Mouse (Mus musculus): ENCODE measurements around the gene Ptpn3.

The Ptpn3 gene

DNA sequence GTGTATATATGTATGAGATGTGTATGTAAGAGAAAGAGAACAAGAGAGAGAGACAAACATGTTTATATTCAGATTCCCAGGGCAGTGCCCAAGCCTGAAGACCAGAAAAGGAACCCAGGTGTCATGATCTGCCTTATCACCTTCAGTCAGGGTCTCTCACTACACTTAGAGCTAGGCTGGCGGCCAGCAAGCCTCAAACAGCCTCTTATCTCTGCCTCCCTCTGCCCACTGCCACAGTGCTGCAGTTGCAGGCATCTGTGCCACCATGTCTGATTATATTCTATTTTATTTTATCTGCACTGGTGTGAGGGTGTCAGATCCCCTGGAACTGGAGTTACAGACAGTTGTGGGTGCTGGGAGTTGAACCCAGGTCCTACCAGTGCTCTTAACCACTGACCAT, 133.4 kb downstream of the Ptpn3 start:
- no peak for DNase-seq (ENCODE audit: low spot score)

DNA sequence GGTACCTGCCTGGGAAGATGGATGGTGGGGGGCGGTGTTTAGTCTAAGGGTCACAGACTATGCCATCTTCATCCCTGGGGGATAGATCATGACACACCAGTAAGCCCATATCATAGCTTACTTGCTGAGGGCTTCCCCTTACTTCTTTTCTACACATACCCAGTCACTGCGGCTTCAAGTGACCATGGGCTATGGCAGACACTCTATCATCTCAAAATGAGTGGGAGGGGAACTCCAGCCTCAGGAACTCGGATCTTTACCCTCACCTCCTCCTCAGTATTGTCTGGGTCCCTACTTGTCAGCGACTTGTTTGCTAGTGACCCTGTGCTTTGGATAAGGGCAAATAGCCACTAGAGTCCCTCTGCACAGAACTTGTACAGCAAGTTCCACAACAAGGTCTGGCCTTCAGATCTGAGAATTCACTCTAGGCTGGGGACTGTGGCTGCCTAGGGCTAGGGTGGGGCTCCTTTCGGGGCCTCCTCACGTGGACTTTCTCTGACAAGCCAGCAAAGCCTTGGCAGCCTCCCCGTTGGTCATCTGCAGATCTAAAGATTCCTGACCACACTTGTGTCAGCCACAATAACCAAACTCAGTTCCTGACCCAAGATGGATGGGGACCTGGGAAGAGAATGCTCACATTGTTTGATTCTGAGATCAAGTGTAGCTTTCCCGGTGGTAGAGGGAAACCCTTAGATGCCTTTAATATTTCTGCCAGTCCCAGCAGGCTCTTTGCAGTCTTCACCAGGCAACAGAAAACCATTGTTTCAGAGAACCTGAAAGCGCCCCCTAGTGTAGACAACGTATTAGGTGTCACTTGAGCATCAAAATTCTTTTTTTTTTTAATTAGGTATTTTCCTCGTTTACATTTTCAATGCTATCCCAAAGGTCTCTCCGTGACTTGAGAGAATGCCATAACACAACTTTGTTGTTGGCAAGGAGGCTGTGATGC, 134.4 kb downstream of the Ptpn3 start:
- peak; percentile 58 for DNase-seq (ENCODE audit: low spot score)

DNA sequence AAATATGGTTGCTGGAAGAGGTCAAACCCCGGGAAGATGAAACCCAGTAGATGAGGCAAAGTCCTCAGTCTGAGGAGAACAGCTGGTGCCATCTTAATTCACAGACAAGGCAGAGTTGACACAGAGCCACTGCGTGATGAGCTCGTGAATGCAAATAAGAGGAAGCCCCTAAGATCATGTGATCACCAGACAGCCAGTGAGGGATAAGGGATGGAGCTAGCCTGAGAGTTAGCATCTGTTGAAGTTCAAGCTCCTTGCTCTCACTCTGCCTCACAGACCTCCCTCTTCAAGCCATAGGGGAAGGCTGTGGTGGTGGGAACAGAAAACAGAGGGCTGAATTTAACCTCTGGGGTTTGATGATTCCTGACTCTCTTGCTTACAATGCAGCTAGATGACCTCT, 136.0 kb downstream of the Ptpn3 start:
- DNase-seq (ENCODE audit: low spot score): no peak

DNA sequence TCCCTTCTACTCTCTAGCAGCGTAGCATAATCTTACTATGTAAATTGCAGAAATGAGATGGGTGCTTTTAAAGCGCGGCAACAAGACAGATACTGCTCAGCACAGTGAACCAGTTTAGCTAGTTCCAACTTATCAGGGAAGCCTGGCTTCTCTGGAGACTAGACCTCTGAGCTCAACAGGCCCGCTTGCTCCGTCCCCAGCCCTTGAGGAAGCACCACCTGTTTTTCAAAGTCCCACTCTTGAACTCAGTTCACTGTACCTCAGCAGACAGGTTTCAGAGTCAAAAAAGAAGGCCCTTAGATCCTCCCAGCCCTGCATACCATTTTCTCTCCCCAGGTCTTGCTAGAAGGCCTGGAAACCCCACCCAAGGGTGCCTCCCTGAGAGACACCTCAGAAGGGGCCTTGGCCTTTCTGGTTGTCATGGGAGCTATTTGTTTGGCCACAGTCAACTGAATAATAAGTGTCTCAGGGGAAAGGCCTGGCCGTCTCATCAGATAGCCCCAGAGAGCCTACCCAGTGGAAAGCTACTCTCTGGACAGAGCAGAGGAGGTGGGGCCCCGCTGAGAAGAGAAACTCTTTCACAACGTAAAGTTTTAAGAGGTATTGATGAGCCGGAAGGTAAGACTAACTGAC, 136.9 kb downstream of the Ptpn3 start:
- no peak for DNase-seq (ENCODE audit: low spot score)

DNA sequence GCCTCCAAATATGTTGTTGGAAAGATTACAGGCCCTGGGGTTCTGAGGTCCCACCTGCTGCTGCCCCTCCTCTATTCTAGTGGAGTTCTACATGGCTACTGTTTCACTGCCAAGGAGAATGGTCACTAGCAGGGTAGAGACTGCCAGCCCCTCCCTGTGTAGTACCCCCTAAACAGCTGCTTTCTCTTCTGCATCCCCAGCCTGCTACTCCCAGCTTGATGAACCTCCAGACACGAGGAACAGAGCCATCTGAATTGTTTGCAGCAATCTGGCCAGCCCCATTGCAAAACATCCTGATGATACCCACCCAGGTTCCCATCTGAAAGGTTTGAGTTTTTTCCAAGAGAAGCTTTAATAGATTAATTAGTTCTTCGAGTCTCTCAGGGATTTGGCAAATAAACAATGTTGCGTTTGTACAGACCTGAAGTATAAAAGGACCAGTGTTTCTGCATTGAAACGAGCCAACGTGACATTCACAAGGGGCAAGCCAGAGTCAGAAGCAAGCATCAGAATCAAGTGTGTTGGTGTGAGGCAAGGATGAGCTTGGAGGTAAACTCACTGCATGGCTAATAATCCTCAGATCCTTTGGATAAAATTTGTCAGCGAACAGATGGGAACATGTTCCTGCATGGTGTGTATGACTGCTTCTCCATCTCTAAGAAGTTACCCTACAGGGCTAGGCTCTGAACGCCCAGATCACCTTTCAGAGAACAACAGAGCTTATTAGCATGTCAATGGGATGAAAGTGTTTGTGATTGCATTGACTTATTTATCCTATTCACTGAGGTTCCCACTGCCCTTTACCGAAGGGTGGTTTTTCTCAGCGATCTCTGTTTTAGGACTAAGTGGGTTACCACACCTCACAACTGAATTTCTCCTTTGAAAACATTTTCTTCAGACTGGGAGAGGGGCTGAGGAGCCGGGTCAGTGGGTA, 138.6 kb downstream of the Ptpn3 start:
- DNase-seq (ENCODE audit: low spot score): no peak

DNA sequence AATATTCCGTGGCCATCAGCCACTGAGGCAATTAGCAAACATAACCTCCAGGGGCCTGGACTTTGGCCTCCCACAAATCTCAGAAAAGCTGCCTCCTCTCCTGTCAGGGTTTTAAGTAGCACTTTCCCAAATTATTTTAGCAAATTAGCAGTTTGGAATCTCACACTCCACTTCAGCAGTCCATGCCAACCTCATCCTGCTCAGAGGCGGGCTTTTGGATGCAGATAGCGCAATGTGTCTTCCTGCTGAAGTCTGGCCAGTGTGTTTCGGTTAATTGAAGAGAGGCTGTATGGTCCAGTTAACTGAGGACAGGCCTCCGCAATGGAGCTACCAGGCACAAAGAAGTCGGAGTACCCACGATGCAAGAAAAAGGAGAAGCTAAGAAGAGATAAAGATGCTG, 141.1 kb downstream of the Ptpn3 start:
- no peak for DNase-seq (ENCODE audit: low spot score)

DNA sequence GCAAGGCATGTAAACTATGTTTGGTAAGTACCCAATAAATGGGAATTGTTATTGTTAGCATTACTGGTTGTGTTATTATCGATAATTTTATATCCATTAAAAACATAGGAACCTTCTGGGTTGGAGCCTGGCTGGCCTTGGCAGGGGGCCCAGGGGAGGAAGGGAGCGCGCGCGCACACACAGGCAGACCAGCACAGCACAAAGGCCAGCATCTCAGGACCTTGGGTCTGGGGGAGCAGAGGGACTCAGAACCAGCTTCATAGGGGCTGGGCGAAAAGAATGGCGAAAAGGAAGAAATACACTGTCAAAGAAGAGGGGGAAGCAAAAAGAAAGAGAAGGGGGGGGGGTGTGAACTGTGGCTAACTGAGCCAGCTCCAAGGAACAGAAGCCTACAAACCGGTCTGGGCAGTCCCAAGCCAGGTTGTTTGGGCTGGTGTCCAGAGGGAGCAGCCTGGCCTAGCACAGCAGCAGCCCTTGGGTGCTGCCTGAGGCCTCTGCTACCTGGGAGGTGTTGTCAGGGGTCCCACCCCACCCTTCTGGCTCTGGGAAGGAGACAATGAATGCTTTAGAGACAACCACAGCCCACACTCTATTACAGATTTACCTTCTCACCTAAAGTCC, 145.0 kb downstream of the Ptpn3 start:
- no peak for DNase-seq (ENCODE audit: low spot score)

DNA sequence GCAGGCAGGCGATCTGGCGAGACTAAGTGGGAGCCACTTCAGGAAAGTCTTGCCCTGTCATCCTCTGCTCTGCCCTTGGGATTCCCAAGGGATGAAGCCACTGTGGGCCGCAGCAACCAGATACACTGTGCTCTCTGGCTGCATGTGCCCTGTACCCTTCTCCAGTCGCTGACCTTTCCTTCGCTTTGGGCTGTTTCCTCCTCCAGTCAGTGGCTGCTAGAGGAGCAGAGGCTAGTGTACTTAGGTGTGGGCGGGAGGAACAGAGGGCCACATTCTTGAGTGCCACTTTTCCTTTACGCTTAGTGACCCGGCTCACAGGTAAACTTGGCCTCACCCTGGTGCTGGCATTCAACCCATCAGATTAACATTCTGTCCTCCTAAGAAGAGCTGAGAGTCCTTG, 147.8 kb downstream of the Ptpn3 start:
- DNase-seq (ENCODE audit: low spot score): peak; percentile 42

DNA sequence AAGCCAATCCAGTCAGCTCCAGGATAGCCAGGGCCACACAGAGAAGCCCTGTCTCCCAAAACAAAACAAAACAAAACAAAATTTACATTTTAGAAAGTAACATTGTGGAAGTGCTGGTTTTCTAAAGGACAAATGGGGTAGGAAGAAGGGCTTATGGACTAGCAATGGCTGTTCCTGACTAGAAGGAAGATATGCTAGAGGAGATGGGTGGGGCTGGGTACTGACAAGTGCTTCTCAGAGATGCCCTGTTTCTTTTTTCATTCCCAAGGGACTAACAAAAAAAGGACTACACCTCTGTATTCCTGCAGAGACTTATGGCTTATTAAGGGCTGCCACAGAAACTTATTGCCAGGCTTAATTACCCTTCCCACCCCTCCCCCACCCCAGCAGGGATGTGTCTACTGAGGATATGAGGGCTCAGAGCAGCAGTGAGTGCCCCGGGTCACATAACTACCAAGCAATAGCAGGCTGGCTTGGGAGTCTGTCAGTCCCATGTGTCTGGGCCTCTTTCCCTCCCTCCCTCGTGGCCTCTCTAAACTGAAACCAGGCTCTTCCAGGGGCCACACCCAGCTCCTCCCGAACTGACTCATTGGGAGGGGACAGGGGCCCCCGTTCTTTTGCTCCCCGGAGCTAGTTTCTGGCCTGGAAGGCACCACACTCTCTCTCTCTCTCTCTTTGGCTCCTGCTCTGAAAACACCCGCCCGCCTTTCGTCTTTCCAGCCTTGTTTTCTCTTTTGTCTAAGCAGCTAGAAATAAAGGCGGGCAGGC, 148.4 kb downstream of the Ptpn3 start:
- peak; percentile 57 for DNase-seq (ENCODE audit: low spot score)

DNA sequence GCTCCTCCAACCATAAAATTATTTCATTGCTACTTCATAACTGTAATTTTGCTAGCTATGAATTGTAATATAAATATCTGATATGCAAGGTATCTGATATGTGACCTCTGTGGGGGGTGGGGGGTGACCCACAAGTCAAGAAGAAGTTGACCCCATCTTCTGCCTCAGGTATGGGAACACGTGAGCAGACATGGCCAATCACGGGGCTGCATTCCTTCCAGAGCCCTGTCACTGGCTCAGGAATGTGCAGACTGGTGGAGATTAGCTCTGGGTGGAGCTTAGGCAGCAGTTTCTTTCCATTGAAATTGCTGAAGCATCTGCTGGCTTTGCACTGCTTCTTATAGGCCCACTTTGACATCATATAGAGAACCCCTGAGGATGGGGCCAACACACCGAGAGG, 153.5 kb downstream of the Ptpn3 start:
- no peak for DNase-seq (ENCODE audit: low spot score)

DNA sequence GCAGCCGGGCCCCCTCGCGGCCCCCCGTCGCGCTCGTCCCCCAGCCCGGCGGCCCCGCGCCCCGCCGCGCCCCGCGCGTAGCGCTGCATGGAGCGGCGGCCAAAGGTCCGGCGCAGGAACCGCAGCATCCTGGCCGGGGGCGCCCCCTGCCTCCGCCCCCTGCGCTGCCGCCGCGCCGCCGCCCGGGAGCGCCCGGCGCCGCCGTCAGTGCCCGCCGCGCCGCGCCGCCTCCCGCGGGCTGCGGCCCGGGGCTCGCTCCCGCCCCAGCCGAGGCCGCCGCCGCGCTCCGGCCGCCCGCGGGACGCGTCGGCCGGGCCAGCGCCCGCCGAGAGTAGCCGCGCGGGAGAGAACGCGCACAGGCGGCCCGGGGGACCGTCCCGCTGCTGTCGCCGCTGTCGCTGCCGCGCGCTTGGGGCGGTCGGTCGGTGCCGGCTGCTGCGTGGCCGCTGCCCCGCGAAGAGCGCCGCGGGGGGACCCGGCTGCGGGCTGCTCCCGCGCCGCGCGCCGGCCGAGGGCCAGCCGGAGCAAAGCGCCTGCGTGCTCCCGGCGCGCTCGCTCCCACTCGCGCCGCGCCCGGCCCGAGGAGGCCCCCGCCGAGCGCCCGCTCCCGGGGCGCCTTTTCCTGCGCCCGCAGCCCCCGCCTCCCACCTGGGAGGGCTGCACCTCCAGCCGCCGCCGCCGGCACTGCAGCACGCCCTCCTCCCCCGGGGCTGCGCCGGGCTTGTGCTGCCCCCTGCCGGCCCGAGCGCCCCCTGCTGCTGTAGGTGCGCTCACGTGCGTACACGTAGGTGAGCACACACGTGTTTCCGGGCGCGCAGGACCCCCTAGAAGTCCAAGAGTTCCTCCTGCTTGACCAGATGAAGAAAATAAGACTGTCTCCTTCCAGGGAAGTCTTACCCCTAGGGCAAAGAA, 158.4 kb downstream of the Ptpn3 start, which contains the start of gene Epb41l4b:
TSS of gene Epb41l4b (minus strand) at position 412 of the 912 bp plus-strand sequence.
- DNase-seq (ENCODE audit: low spot score): peak; percentile 83

DNA sequence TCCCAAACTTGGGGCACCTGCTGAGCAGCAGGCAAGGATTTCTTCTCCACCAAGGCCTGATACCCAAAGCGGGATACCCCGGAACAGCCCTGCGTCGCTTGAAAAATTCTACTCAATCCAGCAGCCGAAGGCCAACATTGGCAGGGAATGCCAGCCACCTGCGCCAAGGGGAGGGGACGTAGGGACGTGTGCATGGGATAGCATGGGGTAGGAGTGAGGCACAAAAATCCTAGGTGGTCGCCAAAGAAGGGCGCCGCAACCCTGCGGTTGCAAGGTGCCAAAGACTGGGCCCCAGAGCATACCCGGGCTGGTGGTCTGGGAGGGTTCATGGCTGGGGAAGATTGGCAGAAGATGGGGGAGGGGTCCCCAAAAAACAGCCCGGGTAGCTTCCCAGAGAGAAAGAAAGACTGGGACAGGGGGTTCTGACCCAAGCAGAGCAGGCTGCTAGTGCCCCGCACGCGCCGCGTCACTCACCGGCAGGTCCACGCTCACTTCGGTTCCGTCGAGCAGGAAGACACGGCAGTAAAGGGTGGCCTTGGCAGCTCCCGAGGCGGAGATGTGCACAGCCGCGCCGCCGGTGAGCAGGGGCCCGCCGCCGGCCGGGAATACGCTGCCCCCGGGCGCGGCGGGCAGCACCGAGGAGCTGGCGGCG, 159.1 kb downstream of the Ptpn3 start:
- peak; percentile 44 for DNase-seq (ENCODE audit: low spot score)

DNA sequence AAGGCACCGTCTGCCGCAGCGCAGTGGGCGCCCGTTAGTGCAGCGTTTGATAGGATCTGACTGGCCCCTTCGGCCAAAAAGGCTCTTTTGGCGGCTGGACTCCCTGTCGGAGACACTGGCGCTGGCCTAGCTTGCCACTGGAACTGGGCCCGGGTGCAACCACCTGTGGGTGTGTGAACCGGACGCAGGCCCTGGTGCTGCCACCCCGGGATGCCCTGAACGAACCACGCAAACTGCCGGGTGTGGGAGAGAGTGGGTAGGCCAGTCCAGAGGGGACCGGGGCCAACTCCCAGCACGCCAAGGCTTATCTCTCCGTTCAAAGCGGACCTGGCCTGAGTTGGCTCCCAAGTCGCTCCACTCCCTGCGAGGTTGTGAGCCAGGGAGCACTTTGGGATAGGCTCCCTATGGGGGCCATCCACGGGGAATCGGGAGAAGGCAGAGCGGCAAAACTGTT, 159.7 kb downstream of the Ptpn3 start:
- no peak for DNase-seq (ENCODE audit: low spot score)

DNA sequence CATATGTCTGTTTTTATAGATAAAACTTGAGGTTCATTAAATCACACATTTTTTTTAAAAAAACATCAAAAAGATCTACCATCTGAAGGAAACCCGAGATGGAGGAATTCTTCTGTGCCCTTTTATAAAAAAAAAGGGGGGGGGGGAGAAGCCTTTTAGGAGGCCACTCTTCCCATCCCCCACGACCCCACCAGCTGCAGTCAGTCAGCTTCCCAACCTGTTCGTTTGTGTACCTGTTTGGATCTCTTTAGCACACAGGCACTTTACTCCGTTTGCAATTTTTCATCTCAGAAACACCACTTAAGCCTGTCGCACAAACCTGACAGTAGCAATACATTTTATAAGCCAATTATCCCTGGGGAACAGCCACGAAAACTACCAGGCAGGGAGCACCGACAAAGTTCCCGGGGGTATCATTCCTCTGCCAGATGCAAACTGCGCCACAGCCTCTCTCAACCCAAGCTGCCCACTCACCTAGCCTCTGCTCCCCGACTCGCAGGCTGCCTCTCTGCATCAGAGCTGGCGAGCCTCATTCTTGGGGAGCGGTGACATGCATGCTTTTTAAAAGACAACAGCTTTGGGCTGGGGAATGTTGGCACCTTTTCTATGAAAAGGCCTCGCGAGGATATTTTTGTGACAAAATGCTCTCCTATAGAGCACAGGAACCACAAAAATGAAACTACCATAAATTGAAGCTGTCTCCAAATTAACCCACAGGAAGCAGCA, 160.5 kb downstream of the Ptpn3 start:
- peak; percentile 15 for DNase-seq (ENCODE audit: low spot score)

Measured in embryo, embryonic 10.5 days (tissue).